Mouse (Mus musculus): Measurements from ENCODE around the gene Sorcs3. TPM values are rescaled to one million over a fixed set of nuclear protein-coding genes. Genes with fewer than 3 reads are reported as not detected.

Gene Sorcs3
- total RNA-seq, 2 experiments from 2014 or later = 37.6 to 38.1 TPM

- DNase-seq (ENCODE audit: low spot score in 2 of 2) = no peak
Observed at GRCm38 (mm10) chr19:48491111-48491510, 285.3 kb downstream of the Sorcs3 start.

GRCm38 (mm10) chr19:48503896-48504620, 298.2 kb downstream of the Sorcs3 start:
- no peak for DNase-seq (ENCODE audit: low spot score in 2 of 2)

GRCm38 (mm10) chr19:48523803-48524202, 318.0 kb downstream of the Sorcs3 start:
- DNase-seq (ENCODE audit: low spot score in 2 of 2) = no peak

DNA sequence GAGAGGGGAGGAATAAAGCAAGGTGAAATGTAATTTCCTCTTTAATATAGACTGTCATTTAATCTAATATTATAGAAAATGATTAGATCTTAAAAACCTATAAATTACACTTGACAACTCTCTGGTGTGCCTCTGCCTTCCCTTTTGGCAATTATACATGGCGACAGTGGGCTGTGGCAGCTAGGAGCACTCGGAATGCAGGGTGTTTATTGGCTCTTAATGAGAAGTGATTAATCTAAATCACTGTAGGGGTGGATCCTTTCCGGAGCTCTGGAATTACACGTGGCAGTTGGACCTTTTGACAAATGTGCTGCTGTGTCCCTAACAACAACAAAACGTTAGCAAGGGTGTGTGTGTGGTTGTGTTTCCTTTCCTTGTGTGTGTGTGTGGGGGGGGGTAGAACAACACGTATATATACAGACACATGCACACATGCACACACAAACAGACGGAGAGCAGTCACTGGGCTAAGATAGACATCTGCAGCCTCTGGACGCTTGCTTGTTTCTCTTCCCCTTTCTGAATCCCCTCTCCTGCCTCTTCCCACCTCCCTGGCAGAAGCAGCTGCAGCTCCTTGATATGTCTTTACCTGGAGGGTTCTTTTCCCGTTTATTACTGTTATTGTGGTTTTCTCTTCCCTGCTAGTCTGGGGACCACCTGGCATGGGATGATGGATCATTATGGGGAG, 318.8 kb downstream of the Sorcs3 start:
- no peak for DNase-seq (ENCODE audit: low spot score in 2 of 2)

GRCm38 (mm10) chr19:48533582-48533981, 327.8 kb downstream of the Sorcs3 start:
- DNase-seq (ENCODE audit: low spot score in 2 of 2) = no peak

DNA sequence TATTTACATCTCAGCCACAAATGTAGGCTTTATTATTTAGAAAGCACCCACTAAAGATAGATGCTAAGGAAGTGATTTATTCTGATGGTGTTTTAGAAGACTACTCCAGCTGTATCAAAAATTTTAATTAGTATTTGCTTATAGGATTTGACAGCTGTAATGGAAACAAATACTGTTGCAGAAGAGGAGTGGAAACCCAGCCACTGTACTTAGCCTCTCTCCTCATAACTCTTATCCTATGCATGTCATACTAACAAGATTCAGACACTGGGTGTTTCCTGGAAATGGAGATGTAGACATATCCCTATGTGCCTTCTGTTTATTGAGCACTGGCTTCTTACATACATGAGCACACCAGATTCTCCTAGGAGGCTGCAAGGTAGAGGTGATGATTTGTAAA, 338.5 kb downstream of the Sorcs3 start:
- no peak for DNase-seq (ENCODE audit: low spot score in 2 of 2)

DNA sequence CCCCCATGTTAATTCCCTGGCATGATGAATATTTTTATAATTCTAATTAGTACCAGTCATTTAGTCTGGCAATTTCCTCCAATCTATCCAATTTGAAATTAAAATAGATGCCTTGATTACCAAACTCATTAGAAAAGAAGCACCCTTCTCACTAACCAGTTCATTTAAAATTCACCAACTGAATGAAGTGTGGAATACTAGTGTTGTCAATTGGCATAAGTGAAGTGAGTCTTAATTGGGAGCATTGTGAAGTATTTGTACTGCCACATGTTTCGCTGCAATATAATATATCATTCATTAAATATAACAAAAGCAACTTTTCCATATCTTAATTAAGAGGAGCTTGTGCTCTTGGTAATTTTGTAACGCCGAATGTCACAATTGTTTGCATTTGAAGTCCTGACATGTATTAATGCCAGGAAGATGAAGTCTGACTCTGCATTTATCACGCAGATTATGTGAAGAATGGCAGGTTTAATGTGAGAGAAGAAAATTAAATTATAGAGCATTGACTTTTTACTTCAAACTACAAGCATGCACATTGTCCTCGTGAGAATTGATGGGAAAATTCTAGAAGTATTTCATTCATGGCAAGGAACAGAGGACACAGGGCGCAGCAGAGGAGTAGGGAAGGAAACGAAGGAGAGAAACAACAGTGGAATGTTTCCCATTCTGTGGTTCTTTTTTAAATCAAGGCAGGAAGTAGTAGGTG, 339.8 kb downstream of the Sorcs3 start:
- DNase-seq (ENCODE audit: low spot score in 2 of 2) = no peak

DNA sequence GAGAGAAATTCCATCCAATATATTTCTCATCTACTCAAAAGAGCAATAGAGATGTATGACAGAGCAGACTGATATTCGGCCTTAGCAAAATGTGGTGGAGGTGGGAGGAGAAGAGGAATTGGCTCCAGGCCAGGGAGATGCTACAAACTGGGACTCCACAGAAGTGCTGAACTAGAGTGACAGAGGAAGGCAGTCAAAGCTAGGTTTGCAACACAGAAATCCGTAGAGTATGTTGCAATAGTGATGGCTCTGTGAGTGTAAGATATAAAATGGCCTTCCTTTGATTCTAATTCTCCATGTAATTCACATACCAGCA, 340.3 kb downstream of the Sorcs3 start:
- DNase-seq (ENCODE audit: low spot score in 2 of 2) = peak; percentile 63 to 65

GRCm38 (mm10) chr19:48548143-48548881, 342.5 kb downstream of the Sorcs3 start:
- DNase-seq (ENCODE audit: low spot score in 2 of 2) = no peak

DNA sequence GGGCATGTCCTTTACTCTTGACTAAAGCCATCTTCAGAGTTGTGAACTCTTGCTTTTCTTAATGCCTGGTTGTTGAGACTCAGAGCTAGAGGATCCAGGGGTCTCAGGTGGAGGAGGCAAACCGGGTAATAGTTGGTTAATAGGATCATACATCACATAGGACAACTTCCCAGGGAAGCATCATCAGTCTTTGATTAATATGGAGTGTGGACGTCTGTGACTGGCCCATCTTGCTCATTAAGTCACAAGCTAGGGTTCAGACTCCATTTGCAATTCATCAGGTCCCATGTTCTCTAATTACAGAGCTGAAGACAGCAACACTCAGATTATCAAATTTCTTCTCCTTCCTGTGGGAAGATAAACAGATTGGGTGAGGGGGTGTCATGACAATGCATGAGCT, 353.6 kb downstream of the Sorcs3 start:
- no peak for DNase-seq (ENCODE audit: low spot score in 2 of 2)

DNA sequence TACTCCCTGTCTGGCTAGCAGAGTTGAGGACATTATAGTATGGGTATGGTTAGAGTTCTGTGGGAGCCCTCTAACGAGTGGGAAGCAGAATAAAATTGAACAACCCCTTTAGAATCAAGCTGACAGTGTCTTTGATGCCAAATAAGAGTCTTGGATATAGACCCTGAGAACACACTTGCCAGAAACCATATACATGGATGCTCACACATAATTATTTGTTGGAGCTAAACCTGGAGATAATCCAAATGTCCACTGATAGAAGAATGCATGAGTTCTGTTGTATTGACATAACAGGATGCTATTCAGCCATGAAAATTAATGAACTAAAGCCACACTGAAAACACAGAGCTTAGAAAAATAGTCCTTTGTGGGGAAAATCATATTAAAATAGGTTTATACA, 369.9 kb downstream of the Sorcs3 start:
- DNase-seq (ENCODE audit: low spot score in 2 of 2) = no peak

DNA sequence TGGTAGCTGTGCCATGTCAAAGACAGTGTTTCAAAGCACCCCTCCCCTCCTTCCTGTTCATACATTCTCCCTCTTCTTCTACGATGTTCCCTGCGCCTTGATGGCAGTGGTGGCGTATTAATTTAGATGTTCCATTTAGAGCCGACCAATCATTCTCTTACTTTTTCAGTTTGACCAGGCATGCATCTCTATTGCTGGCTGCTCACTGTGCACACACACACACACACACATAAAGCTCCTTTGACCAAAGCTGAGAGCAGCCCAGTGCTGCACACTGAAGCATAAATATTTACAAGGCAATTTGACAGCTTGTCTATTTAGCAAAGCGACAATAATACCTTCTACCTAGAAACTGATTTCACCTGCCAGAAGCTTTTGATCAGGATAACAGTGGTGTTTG, 371.3 kb downstream of the Sorcs3 start:
- DNase-seq (ENCODE audit: low spot score in 2 of 2) = no peak

GRCm38 (mm10) chr19:48584938-48585560, 379.2 kb downstream of the Sorcs3 start:
- peak; percentile 20 to 36 for DNase-seq (ENCODE audit: low spot score in 2 of 2)

DNA sequence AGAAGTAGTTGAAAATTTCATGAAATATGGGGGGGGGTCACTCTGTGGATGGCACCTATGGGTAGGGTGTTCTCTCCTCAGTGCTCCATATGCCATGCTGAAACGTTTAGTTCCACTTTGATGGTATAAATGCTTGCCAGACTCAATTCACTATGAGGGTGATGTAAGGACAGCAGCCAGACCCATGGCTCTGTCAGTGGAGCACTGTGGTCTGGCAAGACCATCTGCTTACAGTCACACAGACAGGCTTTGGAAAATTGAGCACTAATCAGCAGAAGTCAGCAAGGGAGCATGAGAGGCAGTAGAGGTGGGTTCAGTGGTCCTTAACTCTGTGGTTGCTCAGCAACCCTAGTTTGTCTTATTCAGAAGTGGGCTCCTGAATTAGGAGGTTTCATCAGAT, 411.1 kb downstream of the Sorcs3 start:
- DNase-seq (ENCODE audit: low spot score in 2 of 2) = no peak

DNA sequence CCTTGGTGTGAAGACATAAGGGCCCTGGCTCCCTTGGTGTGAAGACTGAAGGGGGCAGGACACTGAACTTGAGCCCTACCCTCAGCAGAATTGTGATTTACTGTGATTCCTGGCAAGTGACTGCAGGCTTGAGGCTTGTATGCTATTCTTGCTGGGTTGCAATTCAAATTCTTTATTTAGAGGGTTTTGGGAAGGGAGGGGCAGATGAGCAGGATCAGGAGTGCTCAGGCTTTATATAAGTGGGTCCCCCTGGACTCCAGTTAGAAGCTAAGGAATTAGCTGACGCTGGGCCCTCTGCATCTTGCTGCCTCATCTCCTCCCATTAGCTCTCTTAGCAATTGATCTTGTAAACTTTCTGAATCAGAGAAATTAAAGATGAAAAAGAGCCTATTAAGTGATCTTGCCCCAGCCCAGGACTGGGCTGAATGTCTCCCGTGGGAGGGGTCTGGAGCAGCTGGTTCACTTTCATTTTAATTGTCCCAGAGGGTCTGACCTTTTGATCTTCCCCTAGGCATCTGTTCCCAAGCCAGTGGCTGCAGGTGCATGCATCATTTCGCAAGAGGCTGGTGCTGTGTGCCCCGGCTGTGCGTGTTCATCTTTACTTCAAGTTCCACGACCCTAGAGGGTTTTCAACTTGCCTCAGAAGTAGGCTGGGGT, 425.0 kb downstream of the Sorcs3 start:
- no peak for DNase-seq (ENCODE audit: low spot score in 2 of 2)

DNA sequence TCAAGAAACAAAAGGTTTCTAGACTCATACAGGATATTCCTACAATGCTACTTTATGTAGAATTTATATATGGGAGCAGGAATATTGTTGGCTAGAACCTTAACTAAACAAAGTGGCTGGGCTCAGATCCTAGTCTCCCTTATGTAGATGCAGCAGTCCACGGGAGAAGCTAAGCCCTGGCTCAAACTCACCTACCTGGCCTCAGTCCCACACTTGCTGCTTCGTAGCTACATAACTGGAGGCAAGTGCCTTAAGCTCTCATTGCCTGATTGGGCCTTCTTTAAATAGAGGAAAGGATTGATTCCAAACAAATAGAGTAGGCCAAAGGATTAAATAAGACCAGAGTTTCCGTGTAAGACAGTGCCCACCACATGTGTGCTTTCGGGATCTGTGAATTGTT, 436.7 kb downstream of the Sorcs3 start:
- DNase-seq (ENCODE audit: low spot score in 2 of 2) = no peak

GRCm38 (mm10) chr19:48649941-48650340, 444.1 kb downstream of the Sorcs3 start:
- DNase-seq (ENCODE audit: low spot score in 2 of 2) = peak in 1 of 2 experiments; percentile 7

- peak; percentile 50 to 73 for DNase-seq (ENCODE audit: low spot score in 2 of 2)
Observed at GRCm38 (mm10) chr19:48651617-48652016, 445.8 kb downstream of the Sorcs3 start.

GRCm38 (mm10) chr19:48660201-48660600, 454.4 kb downstream of the Sorcs3 start:
- DNase-seq (ENCODE audit: low spot score in 2 of 2) = no peak

DNA sequence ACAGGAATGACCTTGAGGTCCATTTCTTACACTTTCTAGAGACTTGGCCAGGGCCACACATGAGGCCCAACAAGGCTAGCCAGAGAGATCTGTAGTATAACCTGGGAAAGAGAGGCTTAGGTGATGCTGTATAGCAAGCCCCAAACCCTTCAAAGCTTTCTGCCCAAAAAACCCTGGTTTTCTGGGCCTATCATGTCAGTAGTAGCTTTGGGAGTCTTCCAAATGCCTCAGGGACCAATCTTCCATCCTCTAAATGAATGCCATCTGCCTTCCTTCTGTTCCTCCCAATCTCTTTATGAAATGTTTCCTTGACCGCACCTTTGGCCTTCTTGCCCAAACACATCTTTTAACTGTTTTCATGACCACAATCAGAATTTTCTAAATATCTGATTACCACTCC, 474.1 kb downstream of the Sorcs3 start:
- no peak for DNase-seq (ENCODE audit: low spot score in 2 of 2)

- DNase-seq (ENCODE audit: low spot score in 2 of 2) = peak in 1 of 2 experiments; percentile 6
Observed at GRCm38 (mm10) chr19:48682485-48682884, 476.7 kb downstream of the Sorcs3 start.
